Mouse (Mus musculus) kidney, postnatal 0 days (tissue): ENCODE measurements at regions not wholly inside any gene's neighbourhood (a gene's known extent, or its start where the extent isn't known, plus 50 kb on each side); places are given as distances from the start of the nearest gene placed in this dataset.
"Not testable (repeated sequence)": the region's sequence is repeated elsewhere in the genome, so short reads cannot be mapped to it uniquely, and the experiment has no call there.

Experiments used
- ATAC-seq: fragments of 200-750 bp; cut with Nextera tagmentation; replicated peaks from 2 replicates; pipeline ENCODE4 v1.8.0; 2017; ENCODE audit warnings: low read depth, moderate number of reproducible peaks, moderate TSS enrichment, moderate library complexity; ENCODE audit not compliant: low FRiP score
- DNase-seq: peaks from one replicate; pipeline ENCODE4 v3.0.0-alpha.2; 2016; ENCODE audit warnings: low spot score
- H3K27ac ChIP-seq: fragments of 300-500 bp; sonication (generic); 2 replicates; pipeline ENCODE4 v1.5.1; 2014; ENCODE audit warnings: mild to moderate bottlenecking
- H3K27me3 ChIP-seq: fragments of 300-500 bp; sonication (generic); 2 replicates; pipeline ENCODE4 v1.6.1; 2014; ENCODE audit warnings: low read length, mixed read lengths; ENCODE audit not compliant: insufficient read depth
- H3K36me3 ChIP-seq: fragments of 300-500 bp; sonication (generic); 2 replicates; pipeline ENCODE4 v1.6.1; 2014; ENCODE audit warnings: low read length, mixed read lengths; ENCODE audit not compliant: insufficient read depth
- H3K4me1 ChIP-seq: fragments of 300-500 bp; sonication (generic); replicated peaks from 2 replicates; pipeline ENCODE4 v1.6.1; 2014; ENCODE audit warnings: antibody characterized with exemption, low read length, mixed read lengths; ENCODE audit not compliant: insufficient read depth
- H3K4me2 ChIP-seq: fragments of 300-500 bp; sonication (generic); 2 replicates; pipeline ENCODE4 v1.6.1; 2014; ENCODE audit warnings: mild to moderate bottlenecking, low read length, moderate library complexity, mixed read lengths
- H3K4me3 ChIP-seq: fragments of 300-500 bp; sonication (generic); replicated peaks from 2 replicates; pipeline ENCODE4 v1.5.1; 2014; ENCODE audit warnings: low read depth, low read length
- H3K9ac ChIP-seq: fragments of 300-500 bp; sonication (generic); 2 replicates; pipeline ENCODE4 v1.6.1; 2014; ENCODE audit warnings: low read depth, low read length
- H3K9me3 ChIP-seq: fragments of 300-500 bp; sonication (generic); replicated peaks from 2 replicates; pipeline ENCODE4 v1.6.1; 2016; ENCODE audit warnings: low read length, inconsistent platforms, mixed read lengths
- CTCF ChIP-seq: IDR thresholded peaks from 2 replicates; pipeline ENCODE4 v1.5.1; 2016; ENCODE audit warnings: antibody characterized with exemption, low read depth, mild to moderate bottlenecking, moderate library complexity
- WGBS: fragments of 180-500 bp; shearing (Covaris S2); extraction: QIAGEN DNeasy Blood & Tissue Kit; methylation state at CpG from one replicate; pipeline ENCODE4 v1.1.7; 2014; 5-methylcytosine and 5-hydroxymethylcytosine counted together

GRCm38 (mm10) chr6:37691976-37692644 lies 162.1 kb downstream of the Akr1d1 start:
- Histone ChIP-seq H3K27me3 (no peaks in the 10 kb centered on the region), H3K4me3 (no peak overlapping the region), H3K4me1 (no peaks in the 10 kb centered on the region), H3K4me2 (no peak overlapping the region), H3K9ac (no peak overlapping the region), H3K27ac (no peak overlapping the region), H3K36me3 (no peaks in the 10 kb centered on the region), H3K9me3 (no peaks in the 10 kb centered on the region)
- WGBS: 83% methylated on average over 7 of the region's 7 CpGs
- ATAC-seq: no peak
- no peak for DNase-seq
- TF ChIP-seq CTCF: no peak

GRCm38 (mm10) chr6:37692758-37693157 lies 162.8 kb downstream of the Akr1d1 start:
- DNase-seq (no peak), ATAC-seq (no peak)
- no peak overlapping the region for H3K4me3 ChIP-seq
- no peaks in the 10 kb centered on the region for H3K36me3 ChIP-seq
- no peaks in the 10 kb centered on the region for H3K9me3 ChIP-seq
- H3K27me3 ChIP-seq: no peaks in the 10 kb centered on the region
- TF ChIP-seq CTCF: no peak
- H3K9ac ChIP-seq: no peak overlapping the region
- no peaks in the 10 kb centered on the region for H3K4me1 ChIP-seq
- H3K27ac ChIP-seq: no peak overlapping the region
- no peak overlapping the region for H3K4me2 ChIP-seq
- 83% methylated on average over 2 of the region's 2 CpGs for WGBS

- DNase-seq (no peak), ATAC-seq (no peak)
- no peak for TF ChIP-seq CTCF
- Histone ChIP-seq H3K4me1 (no peaks in the 10 kb centered on the region), H3K9me3 (no peaks in the 10 kb centered on the region), H3K4me2 (no peak overlapping the region), H3K36me3 (no peaks in the 10 kb centered on the region), H3K27ac (no peak overlapping the region), H3K4me3 (no peak overlapping the region), H3K27me3 (no peaks in the 10 kb centered on the region), H3K9ac (no peak overlapping the region)
Measured at GRCm38 (mm10) chr6:37696074-37696473, 166.1 kb downstream of the Akr1d1 start.

GRCm38 (mm10) chr6:37703946-37704345 lies 166.7 kb upstream of the Trim24 start:
- no peaks in the 10 kb centered on the region for H3K27me3 ChIP-seq
- no peak overlapping the region for H3K4me2 ChIP-seq
- no peak overlapping the region for H3K9ac ChIP-seq
- H3K4me1 ChIP-seq: no peaks in the 10 kb centered on the region
- WGBS: 97% methylated on average over 2 of the region's 2 CpGs
- no peak for TF ChIP-seq CTCF
- H3K36me3 ChIP-seq: no peaks in the 10 kb centered on the region
- 0 out of 2 replicates have a peak, but pooled peaks cover 4% of the 10 kb centered on the region for H3K9me3 ChIP-seq
- no peak overlapping the region for H3K4me3 ChIP-seq
- DNase-seq (no peak), ATAC-seq (no peak)
- H3K27ac ChIP-seq: no peak overlapping the region

- H3K27ac ChIP-seq: no peak overlapping the region
- H3K4me3 ChIP-seq: no peak overlapping the region
- no peak; the same call in 1 of the 2 replicates for ATAC-seq
- H3K36me3 ChIP-seq: no peaks in the 10 kb centered on the region
- H3K4me2 ChIP-seq: no peak overlapping the region
- H3K4me1 ChIP-seq: no peaks in the 10 kb centered on the region
- no peaks in the 10 kb centered on the region for H3K27me3 ChIP-seq
- TF ChIP-seq CTCF: no peak
- no peak overlapping the region for H3K9ac ChIP-seq
- peak; percentile 46 for DNase-seq
- H3K9me3 ChIP-seq: 0 out of 2 replicates have a peak, but pooled peaks cover 4% of the 10 kb centered on the region
- WGBS: 39% methylated on average over 1 of the region's 1 CpGs
Measured at GRCm38 (mm10) chr6:37705733-37706145, 164.9 kb upstream of the Trim24 start.

GRCm38 (mm10) chr6:37707671-37708070 lies 162.9 kb upstream of the Trim24 start:
- H3K4me2 ChIP-seq, H3K27ac ChIP-seq, H3K9ac ChIP-seq, H3K4me3 ChIP-seq, H3K4me1 ChIP-seq, H3K36me3 ChIP-seq, H3K9me3 ChIP-seq, DNase-seq, ATAC-seq, H3K27me3 ChIP-seq: not testable (repeated sequence)
- 76% methylated on average over 1 of the region's 1 CpGs for WGBS

GRCm38 (mm10) chr6:37711766-37712165 lies 158.8 kb upstream of the Trim24 start:
- 71% methylated on average over 1 of the region's 1 CpGs for WGBS
- TF ChIP-seq CTCF: no peak
- no peaks in the 10 kb centered on the region for H3K27me3 ChIP-seq
- H3K36me3 ChIP-seq: no peaks in the 10 kb centered on the region
- no peak overlapping the region for H3K27ac ChIP-seq
- no peaks in the 10 kb centered on the region for H3K4me1 ChIP-seq
- no peak for ATAC-seq
- peak; percentile 34 for DNase-seq
- H3K9me3 ChIP-seq: 0 out of 2 replicates have a peak, but pooled peaks cover 3% of the 10 kb centered on the region
- H3K4me2 ChIP-seq: no peak overlapping the region
- no peak overlapping the region for H3K9ac ChIP-seq
- no peak overlapping the region for H3K4me3 ChIP-seq
